Mouse (Mus musculus): ENCODE results near the gene Polr2g. TPM values are rescaled to one million over a fixed set of nuclear protein-coding genes. Genes with fewer than 3 reads are reported as not detected.
A peak's percentile ranks its signal among the peaks of the same experiment; 100 is the strongest.

Gene Polr2g
- total and polyA plus RNA-seq, 3 experiments: 181 to 188 TPM; not detected in 1

DNA sequence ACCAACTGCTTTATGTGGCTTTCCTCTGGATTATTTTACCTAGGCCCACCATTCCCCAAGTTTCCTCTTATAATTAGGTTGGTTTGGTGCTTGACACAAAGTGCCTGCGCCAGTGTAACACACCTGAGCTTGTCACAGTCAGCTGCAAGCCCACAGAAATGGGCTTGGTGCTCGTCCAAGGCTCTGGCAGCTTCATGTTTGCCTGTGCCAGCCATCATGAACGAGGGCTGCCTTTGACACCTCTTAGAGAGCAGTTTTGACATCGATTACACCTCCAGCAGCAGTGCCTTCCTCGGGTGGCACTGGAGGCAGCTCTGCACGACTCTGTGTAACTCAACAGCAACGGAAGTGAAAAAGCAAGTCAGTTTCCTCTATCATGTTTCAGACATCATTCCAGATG lies 8.2 kb downstream of the Polr2g start:
- TF ChIP-seq MAX (IDR thresholded peaks at IDR 0.05; ENCODE audit: low read length) (no peak), CTCF (IDR thresholded peaks at IDR 0.05 in 2 of 3, conservative IDR thresholded peaks at IDR 0.05 in 1 of 3; ENCODE audit: control insufficient read depth in 1 of 3, insufficient read depth in 1 of 3, low read depth in 2 of 3, low read length in 3 of 3, poor library complexity in 1 of 3, severe bottlenecking in 1 of 3) (no peak), CHD1 (IDR thresholded peaks at IDR 0.05; ENCODE audit: low read depth, low read length) (no peak), TBP (IDR thresholded peaks at IDR 0.05; ENCODE audit: low read depth, low read length) (no peak)
- Histone ChIP-seq H3K4me1 (ENCODE audit: control insufficient read depth in 1 of 2, insufficient read depth in 2 of 2, low read length in 2 of 2) (peaks cover 2 to 3% of the 10 kb centered on the region in 2 experiments; a peak in 1 of 4 replicates), H3K27me3 (ENCODE audit: control insufficient read depth in 1 of 2, insufficient read depth in 2 of 2, low read length in 2 of 2) (no peaks in the 10 kb centered on the region), H3K9me3 (replicated peaks; ENCODE audit: insufficient read depth, low read length) (no peaks in the 10 kb centered on the region), H3K27ac (ENCODE audit: control insufficient read depth, low read depth, low read length) (no peak overlapping the region), H3K36me3 (ENCODE audit: control insufficient read depth in 1 of 2, insufficient read depth in 2 of 2, low read length in 2 of 2) (peaks cover 4 to 6% of the 10 kb centered on the region in 2 experiments; a peak in 3 of 4 replicates), H3K4me3 (ENCODE audit: control insufficient read depth in 1 of 2, insufficient read depth in 1 of 2, low read depth in 2 of 2, low read length in 2 of 2) (no peak overlapping the region), H3K79me2 (ENCODE audit: control insufficient read depth, insufficient read depth, low read length, poor library complexity) (0 out of 2 replicates have a peak, but pooled peaks cover 1% of the 10 kb centered on the region), H3K9ac (ENCODE audit: control insufficient read depth, low read depth, low read length, poor library complexity, severe bottlenecking) (no peak overlapping the region)
- DNase-seq (ENCODE audit: low read depth, low spot score): no peak

DNA sequence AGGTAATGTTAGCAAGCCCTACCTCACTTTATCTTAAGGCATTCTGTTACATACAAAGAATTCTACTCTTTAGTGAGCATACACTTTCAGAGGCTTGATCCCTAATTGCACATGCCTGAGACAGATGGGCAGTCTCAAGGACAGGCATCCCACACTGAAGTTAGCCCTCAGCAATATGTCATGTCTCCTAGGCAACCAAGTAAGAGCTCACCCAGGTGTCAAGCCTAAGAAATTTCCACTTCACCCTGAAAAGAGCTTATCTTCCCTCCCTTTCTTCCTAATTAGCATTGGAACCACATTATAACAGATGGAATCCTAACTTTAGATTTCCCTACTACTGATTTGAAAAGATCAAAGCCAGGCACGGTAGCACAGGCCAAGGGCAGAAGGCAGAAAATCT lies 9.2 kb downstream of the Polr2g start:
- Histone ChIP-seq H3K36me3 (ENCODE audit: control insufficient read depth in 1 of 2, insufficient read depth in 2 of 2, low read length in 2 of 2) (peaks cover 3 to 4% of the 10 kb centered on the region in 2 experiments; a peak in 2 of 4 replicates), H3K27ac (ENCODE audit: control insufficient read depth, low read depth, low read length) (no peak overlapping the region), H3K9ac (ENCODE audit: control insufficient read depth, low read depth, low read length, poor library complexity, severe bottlenecking) (no peak overlapping the region), H3K4me1 (ENCODE audit: control insufficient read depth in 1 of 2, insufficient read depth in 2 of 2, low read length in 2 of 2) (peaks cover 3 to 7% of the 10 kb centered on the region in 2 experiments; a peak in 1 of 4 replicates), H3K79me2 (ENCODE audit: control insufficient read depth, insufficient read depth, low read length, poor library complexity) (no peaks in the 10 kb centered on the region; the same call in 1 of the 2 replicates), H3K27me3 (ENCODE audit: control insufficient read depth in 1 of 2, insufficient read depth in 2 of 2, low read length in 2 of 2) (no peaks in the 10 kb centered on the region), H3K9me3 (replicated peaks; ENCODE audit: insufficient read depth, low read length) (no peaks in the 10 kb centered on the region), H3K4me3 (ENCODE audit: control insufficient read depth in 1 of 2, insufficient read depth in 1 of 2, low read depth in 2 of 2, low read length in 2 of 2) (no peak overlapping the region)
- TF ChIP-seq NRF1 (IDR thresholded peaks at IDR 0.05; ENCODE audit: insufficient read depth, low read depth, low read length, poor library complexity, severe bottlenecking) (no peak), MYC (IDR thresholded peaks at IDR 0.05; ENCODE audit: low read depth, low read length) (no peak), CHD2 (IDR thresholded peaks at IDR 0.05; ENCODE audit: low read length) (no peak), MAFK (IDR thresholded peaks at IDR 0.05; ENCODE audit: borderline replicate concordance, low read depth, low read length) (no peak), EP300 (IDR thresholded peaks at IDR 0.05; ENCODE audit: low read depth in 1 of 2, low read length in 2 of 2) (no peak), GABPA (IDR thresholded peaks at IDR 0.05; ENCODE audit: low read depth, low read length) (no peak), ZC3H11A (IDR thresholded peaks at IDR 0.05; ENCODE audit: low read depth, low read length) (no peak)
- DNase-seq (ENCODE audit: low read depth, low spot score): no peak

DNA sequence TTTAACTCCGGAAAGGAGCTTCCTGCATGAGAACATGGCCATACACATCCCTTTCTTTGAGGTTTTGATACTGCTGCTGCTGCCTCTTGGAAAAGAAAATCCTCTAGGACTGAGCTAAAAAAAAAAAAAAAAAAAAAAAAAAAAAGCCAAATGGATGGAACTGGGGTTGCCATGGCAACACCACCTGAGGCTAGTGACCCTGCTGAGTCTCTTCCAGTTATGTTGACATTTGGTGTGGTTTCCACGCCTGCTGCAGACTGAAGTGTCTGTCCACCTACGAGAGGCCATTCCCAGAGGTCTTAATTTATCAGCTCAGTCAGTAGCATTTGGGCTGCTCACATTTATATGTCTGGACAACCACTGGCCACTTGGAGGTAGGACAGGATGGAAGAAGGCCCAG lies 9.9 kb downstream of the Polr2g start:
- Histone ChIP-seq H3K36me3 (ENCODE audit: control insufficient read depth in 1 of 2, insufficient read depth in 2 of 2, low read length in 2 of 2) (peaks cover 3 to 4% of the 10 kb centered on the region in 2 experiments; a peak in 2 of 4 replicates), H3K4me3 (ENCODE audit: control insufficient read depth in 1 of 2, insufficient read depth in 1 of 2, low read depth in 2 of 2, low read length in 2 of 2) (no peak overlapping the region), H3K79me2 (ENCODE audit: control insufficient read depth, insufficient read depth, low read length, poor library complexity) (no peaks in the 10 kb centered on the region; the same call in 1 of the 2 replicates)

More for the DNA sequence above, 9.9 kb downstream of the Polr2g start:
- H3K9ac ChIP-seq (ENCODE audit: control insufficient read depth, low read depth, low read length, poor library complexity, severe bottlenecking): no peak overlapping the region
- no peaks in the 10 kb centered on the region for H3K9me3 ChIP-seq (replicated peaks; ENCODE audit: insufficient read depth, low read length)
- peaks cover 3 to 7% of the 10 kb centered on the region in 2 experiments; a peak in 1 of 4 replicates for H3K4me1 ChIP-seq (ENCODE audit: control insufficient read depth in 1 of 2, insufficient read depth in 2 of 2, low read length in 2 of 2)
- no peak for DNase-seq (ENCODE audit: low read depth, low spot score)
- TF ChIP-seq ZNF384 (IDR thresholded peaks at IDR 0.05; ENCODE audit: low read depth, low read length): peak; percentile 67
- TF ChIP-seq E2F4 (IDR thresholded peaks at IDR 0.05; ENCODE audit: borderline replicate concordance, low read depth, low read length): no peak
- no peak overlapping the region for H3K27ac ChIP-seq (ENCODE audit: control insufficient read depth, low read depth, low read length)
- H3K27me3 ChIP-seq (ENCODE audit: control insufficient read depth in 1 of 2, insufficient read depth in 2 of 2, low read length in 2 of 2): no peaks in the 10 kb centered on the region
